Mouse (Mus musculus) C2C12 (cell line): ENCODE data around the gene Gnaq.

ENCODE experiments used
- CEBPB ChIP-seq: IDR thresholded peaks from one replicate; pipeline ENCODE4 v1.6.1; 2011; ENCODE audit warnings: low read depth, mild to moderate bottlenecking, control low read depth, moderate library complexity
- CTCF ChIP-seq: IDR thresholded peaks from one replicate; pipeline ENCODE4 v1.5.1; 2011; ENCODE audit not compliant: control insufficient read depth, insufficient read depth, insufficient read length
- MYOG ChIP-seq: IDR thresholded peaks from one replicate; pipeline ENCODE4 v1.6.1; 2011; ENCODE audit not compliant: control insufficient read depth, insufficient read length; ENCODE audit errors: extremely low read depth
- USF1 ChIP-seq: IDR thresholded peaks from one replicate; pipeline ENCODE4 v1.6.1; 2011; ENCODE audit warnings: low read depth, mild to moderate bottlenecking, control low read depth, moderate library complexity

GRCm38 (mm10) chr19:16394381-16394780 is 261.8 kb downstream of the Gnaq start:
- TF ChIP-seq CTCF (no peak), MYOG (no peak), USF1 (no peak), CEBPB (no peak)
